Mouse (Mus musculus): ENCODE results near the gene Slc28a3. TPM values are rescaled to one million over a fixed set of nuclear protein-coding genes. Genes with fewer than 3 reads are reported as not detected.

The Slc28a3 gene
- polyA plus RNA-seq, 1 experiment from 2014 or later: 0.01 TPM

- in situ Hi-C loops (cut with MboI; ENCODE audit: low pct_unique_long_range_greater_than_20kb): no loop called here
- peaks cover 7% of the 10 kb centered on the region for H3K27me3 ChIP-seq
- CTCF ChIA-PET: no interaction called here
- no peak for TF ChIP-seq CTCF (IDR thresholded peaks at IDR 0.05)
- DNase-seq (ENCODE audit: low read depth, low spot score): no peak
- ATAC-seq: no peak
- POLR2A ChIA-PET: no interaction called here
Observed at GRCm38 (mm10) chr13:58509241-58509640, 101.4 kb downstream of the Slc28a3 start.

- no peak for DNase-seq (ENCODE audit: low read depth, low spot score)
- CTCF ChIA-PET: no interaction called here
Observed at GRCm38 (mm10) chr13:58503610-58504009, 107.1 kb downstream of the Slc28a3 start.

DNA sequence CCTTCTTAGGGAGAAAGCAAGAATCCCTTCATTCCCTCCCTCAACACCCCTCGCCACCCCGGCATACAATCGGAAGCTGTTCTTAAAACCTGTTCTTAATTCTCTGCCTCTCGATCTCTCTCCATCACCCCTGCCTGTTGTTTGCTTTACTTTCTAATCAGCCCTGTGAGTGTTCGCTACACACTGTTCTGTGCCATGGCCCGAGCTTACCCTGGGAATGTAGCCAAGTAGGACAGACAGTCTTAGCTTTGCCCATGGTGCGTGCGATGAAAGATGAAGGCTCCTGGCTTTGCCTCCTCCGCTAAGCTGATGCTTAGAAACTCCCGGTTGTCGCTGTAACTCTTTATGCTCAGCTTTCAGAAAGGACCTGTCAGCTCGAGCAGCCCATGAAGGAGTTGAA lies 112.9 kb downstream of the Slc28a3 start:
- no peak for DNase-seq (ENCODE audit: low read depth, low spot score)
- peaks cover 3% of the 10 kb centered on the region for H3K27me3 ChIP-seq

More at GRCm38 (mm10) chr13:58503610-58504009, 107.1 kb downstream of the Slc28a3 start:
- ATAC-seq: no peak
- H3K27me3 ChIP-seq: peaks cover 10% of the 10 kb centered on the region
- POLR2A ChIA-PET: no interaction called here
- in situ Hi-C loops (cut with MboI; ENCODE audit: low pct_unique_long_range_greater_than_20kb): no loop called here
- TF ChIP-seq CTCF (IDR thresholded peaks at IDR 0.05): no peak

More for the DNA sequence above, 112.9 kb downstream of the Slc28a3 start:
- in situ Hi-C loops (cut with MboI; ENCODE audit: low pct_unique_long_range_greater_than_20kb): no loop called here
- ChIA-PET POLR2A (no interaction called here), CTCF (no interaction called here)
- ATAC-seq: no peak
- TF ChIP-seq CTCF (IDR thresholded peaks at IDR 0.05): no peak

Other genes starting within 250 kb of the Slc28a3 start
- 5.9 TPM for gene 2210016F16Rik, start 225.7 kb downstream of the Slc28a3 start, polyA plus RNA-seq (2021)
- 19.1 TPM for gene Rmi1, start 208.6 kb downstream of the Slc28a3 start, polyA plus RNA-seq (2021)
- gene Hnrnpk, start 207.5 kb downstream of the Slc28a3 start, polyA plus RNA-seq (2021): 797 TPM
- gene Ntrk2, start 195.7 kb upstream of the Slc28a3 start, polyA plus RNA-seq (2021): 0.44 TPM

All from Patski (cell line).